Mouse (Mus musculus) mature B cell (primary cell): Measurements from ENCODE around the gene Smn1.
"Not testable (repeated sequence)": the region's sequence is repeated elsewhere in the genome, so short reads cannot be mapped to it uniquely, and the experiment has no call there.

Experiments used
- in situ Hi-C: fragments of 300-500 bp; cut with MboI; formaldehyde crosslinking; loops from 2 replicates; pipeline ENCODE4 v1.14.3; 2019

Gene Smn1

DNA sequence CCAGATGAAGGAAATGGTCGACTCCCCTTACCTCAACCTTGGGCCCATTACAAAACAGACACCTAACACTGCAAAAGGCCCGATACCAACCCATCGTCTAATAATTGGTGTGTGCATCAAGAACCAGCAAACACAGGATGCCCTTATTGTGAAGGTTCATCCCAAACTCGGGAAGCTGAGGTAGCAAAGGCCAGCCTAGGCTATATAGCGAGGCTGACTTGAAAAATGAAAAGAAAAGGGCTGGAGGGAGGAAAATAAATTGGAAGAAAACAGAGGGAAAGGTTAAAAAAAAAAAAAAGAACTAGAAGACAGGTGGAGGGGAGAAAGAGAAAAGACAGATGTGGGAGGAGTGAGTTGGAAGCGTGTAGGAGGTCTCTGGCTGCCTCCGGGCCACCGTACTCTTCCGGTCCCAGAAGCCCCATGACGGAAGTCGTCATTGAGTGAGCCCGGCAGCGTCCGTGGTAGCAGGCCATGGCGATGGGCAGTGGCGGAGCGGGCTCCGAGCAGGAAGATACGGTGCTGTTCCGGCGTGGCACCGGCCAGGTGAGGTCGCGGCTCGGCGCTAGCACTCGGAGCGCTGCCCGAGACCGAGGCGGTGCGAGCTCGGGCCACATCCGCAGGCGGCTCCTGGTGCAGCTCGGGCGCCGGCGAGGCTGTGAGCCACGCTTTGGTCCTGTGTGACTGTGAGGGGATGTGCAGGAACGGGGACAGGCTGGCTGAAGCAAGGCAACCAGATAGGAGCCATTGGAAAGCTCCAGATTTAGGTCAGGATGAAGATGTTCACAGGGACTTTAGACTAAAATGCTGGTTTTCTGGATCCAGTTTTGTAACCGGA, at the start of gene Smn1:
Gene Smn1, plus strand, starts transcription at position 430 of the 835 bp plus-strand sequence.
- in situ Hi-C loops, result no loop called here

DNA sequence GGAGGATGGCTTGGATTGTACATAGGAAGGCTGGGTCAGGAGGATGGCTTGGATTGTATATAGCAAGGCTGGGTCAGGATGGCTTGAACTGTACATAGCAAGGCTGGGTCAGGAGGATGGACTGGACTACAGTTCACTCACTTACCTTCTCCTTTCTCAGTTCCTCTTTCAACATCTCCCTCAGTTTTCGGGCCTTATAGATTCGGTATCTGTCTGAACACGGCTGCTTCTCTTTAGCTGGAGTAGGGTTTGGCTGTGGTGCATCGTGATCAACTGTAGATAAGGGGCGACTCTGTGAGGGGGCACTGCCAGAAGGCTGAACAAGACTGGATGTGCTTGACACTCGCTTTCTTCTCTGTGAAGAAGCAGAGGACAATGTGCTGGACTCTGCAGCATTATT, 25.8 kb upstream of the Smn1 start:
- in situ Hi-C loops, result no loop called here

DNA sequence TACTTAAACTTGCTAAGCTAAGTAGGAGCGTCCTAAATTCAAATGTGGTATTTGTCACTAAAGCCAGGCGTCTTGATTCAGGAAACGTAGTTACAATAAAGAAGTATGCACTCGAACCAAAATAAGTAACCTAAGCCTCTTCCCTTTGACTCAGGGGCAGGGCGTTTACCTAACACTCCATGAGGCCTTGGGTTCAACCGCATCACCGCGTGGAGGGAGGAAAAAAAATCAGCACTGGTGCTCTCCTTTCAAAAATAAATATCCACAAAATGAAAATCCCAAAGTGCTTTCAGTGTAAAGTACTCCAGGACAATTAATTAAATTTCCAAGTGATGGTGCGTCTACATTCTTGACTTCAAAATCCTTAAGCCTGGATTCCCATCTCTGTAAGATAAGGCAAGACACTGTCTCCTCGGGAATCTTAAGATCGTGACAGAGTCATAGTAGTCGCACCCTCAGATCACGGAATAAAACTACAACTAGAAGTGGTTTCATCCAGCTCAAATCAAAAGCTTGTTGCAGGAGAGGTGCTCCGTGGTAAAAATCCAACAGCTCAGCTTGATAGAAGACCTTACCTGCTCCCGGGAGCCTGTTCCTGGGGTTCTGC, 21.5 kb upstream of the Smn1 start:
- in situ Hi-C loops, result no loop called here

DNA sequence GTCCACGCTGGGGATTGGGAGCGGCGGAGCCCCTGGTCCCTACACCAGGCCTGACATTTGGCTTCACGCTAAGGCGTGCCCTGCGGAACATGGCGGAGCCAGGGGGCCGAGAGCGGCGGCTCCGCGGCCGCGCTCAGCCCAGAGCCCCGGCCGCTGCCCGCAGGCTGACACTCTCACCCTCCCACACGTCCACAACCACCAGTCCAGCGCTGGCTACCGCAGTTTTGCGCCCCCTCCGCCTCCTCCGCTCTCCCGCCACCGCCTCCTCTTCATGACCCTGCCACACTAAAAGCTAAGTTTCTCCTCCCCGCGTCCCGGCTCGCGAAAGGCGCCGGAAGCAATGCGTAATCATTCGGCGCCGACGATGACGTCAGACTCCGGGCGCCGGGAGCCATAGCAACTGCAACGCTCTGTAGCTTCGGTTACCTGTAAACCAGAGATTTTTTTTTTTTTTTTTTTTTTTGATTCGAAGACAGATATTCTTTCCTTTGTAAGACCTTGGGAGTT, 20.9 kb upstream of the Smn1 start, which contains the start of gene Bdp1:
Gene Bdp1, minus strand, starts transcription at position 323 of the 507 bp plus-strand sequence.
- in situ Hi-C loops, result no loop called here

DNA sequence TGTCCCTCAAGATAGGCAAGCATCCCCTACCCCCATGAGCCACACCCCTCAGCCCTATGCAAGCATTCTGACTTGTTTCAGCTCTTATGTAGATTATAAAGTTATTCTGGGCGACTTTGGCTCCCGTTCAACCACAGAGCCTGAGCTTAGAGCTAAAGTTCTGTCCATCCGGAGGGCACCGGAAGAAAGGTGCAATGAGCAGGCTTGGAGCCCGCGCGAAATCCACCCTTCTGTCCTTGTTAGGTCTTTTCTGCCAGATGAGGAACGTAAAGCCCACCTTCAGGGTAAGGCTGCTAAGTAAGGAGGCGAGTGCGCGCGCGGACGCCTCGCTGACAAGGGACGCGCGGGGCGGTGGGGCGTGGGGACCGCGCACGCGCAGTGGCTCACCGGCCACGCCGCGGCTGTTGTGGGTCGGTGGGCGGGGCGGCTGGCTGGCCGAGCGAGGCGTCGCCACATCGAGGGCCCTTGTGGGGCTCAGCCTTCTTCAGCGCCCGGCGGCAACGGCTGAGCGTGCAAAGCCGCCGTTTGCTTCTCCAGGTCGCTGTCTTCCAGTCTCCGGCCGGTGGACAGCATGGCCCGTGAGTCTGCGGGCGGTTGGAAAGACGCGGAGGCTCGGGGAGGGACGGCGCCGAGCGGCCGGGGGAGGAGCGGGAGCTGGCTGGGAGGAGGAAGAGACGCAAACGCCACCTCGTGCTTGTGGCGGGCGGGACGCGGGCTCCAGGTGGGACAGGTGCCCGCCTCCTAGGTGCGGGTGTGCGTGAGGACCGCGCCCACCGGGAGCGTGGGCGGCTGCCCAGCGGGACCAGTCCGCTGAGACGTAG, 16.8 kb upstream of the Smn1 start, which contains the start of gene Serf1:
Gene Serf1, plus strand, starts transcription at position 361 of the 821 bp plus-strand sequence.
- in situ Hi-C loops, result no loop called here

DNA sequence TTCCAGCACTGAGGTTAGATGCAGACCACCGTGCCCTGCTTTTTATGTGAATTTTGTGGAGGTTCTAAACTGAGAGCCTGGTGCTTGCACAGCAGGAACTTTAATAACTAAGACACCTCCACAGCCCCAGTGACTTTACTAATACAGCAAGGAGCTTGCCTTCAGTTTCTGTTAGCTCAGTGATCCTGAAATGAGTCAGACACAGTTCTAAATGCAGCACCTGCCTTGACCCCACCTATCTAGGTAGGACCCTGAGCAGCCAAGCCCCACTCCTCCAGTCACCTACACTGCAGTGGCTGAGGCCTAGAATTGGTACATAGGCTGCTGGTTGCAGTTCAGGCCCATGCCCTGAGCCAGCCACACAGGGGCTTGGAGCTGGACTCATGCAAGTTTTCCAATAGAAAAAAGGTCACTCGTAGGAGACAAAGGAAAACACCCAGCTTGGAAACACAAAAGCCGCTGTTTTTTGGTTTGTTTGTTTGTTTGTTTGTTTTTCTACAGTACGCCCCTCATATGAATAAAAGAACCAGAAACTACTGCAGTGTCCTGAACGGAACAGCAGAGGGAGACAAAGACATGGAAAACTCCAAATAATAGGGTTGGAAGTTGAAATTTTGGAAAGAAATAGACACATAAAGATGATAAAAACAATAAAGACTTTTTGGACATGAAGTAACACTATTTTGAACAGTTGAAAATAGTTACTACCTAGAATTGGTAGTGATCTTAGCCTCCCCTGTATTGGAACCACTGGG, 12.3 kb upstream of the Smn1 start:
- in situ Hi-C loops, result no loop called here

DNA sequence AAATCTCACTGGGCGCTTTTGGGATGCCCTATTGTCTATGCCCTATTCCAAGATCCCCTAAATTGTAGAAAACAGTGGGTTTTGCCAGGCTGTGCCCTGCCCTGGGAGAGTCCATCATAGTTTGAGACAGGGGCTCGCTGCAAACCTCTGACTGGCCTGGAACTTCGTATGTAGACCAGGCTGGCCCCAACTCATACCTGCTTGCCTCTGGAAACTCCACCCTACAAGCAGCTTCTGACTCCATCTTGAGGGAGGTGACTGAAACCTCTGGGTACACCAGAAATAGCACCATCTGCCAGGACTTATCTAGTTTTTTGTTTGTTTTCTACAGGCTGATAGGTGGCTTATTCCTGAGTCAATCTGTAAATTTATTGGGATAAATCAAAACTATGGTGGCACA, 682 bp upstream of the Smn1 start:
- in situ Hi-C loops, result no loop called here

DNA sequence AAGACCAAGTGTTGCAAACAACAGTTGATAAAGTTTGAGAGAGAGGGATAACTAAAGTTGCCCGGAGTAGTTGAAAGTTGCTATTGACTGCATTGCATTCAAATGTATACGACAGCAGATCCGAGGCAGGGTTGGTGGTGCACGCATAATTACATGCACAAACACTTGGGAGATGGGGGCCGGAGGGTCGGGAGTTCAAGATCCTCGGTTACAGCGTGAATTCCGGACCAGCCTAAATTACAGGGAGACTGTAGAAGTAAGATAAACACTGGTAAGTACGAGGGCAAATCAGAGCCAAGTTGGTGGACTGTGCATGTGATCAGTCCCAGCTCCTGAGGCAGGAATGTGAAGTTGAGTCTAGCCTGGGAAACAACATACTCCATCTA, 599 bp downstream of the Smn1 start:
- in situ Hi-C loops, result no loop called here

DNA sequence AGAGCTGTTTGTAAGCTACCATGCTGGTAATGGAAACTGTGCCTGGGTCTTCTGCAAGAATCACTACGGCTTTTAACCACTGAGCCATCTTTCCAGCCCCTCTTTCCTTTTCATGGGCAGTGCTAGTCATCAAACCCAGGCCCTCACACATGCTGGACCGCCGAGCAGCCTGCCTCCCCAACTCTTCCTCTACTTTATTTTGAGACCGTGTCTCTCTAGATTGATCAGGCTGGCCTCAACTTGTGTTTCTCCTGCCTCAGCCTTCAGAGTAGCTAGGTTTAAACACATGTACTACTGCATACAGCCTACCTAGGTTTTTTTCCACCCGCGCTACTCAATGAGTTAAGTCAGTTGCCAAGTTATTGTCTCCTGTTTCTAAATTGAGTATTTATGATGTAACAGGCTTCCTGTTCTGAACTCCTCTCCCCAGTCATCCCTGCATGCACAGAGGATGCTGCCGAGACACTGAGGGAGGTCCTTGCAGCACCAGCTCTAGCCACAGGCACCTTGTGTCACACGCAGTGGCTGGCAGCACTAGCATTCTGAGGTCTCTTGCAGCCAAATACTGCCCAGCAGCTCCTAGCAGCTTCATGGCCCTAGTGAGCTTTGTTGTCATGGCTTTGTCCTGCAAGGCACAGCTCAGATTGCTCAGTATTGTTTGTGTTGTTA, 17.1 kb downstream of the Smn1 start:
- in situ Hi-C loops, result no loop called here

DNA sequence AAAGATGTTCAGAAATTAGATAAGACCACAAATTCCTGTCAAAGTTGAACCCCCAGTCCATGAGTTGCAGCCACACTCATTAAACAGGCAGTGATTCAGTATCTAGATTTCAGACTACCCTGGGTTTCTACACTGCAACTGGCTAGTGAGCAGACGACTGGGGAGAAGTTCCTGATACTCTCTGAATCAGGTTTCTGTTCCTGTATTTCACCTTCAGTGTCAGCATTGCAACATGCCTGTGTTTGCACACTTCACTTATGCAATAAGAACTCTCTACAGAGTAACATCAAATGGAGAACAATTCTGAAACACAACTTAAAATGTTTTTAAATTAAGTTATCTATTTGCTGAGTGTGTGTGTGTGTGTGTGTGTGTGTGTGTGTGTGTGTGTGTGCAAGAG, 28.0 kb downstream of the Smn1 start:
- in situ Hi-C loops, result no loop called here

DNA sequence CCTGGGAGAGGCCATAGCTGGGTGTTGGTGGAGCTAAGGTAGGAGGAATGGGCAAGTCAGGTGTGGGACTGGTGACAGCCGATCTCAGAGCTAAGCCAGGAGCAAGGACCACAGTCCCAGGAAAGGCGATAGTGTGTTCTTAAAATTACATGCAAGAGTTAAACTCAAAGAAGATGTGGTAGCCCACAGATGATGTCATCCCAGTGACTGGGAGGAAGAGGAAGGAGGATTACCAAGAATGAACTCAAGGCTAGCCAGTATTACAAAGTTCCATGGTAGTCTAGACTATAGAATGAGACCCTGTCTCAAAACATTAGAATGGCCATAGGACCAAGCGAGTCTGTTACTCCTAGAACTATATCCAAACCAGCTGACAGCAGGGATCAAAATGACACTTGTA, 32.0 kb downstream of the Smn1 start:
- in situ Hi-C loops, result no loop called here

DNA sequence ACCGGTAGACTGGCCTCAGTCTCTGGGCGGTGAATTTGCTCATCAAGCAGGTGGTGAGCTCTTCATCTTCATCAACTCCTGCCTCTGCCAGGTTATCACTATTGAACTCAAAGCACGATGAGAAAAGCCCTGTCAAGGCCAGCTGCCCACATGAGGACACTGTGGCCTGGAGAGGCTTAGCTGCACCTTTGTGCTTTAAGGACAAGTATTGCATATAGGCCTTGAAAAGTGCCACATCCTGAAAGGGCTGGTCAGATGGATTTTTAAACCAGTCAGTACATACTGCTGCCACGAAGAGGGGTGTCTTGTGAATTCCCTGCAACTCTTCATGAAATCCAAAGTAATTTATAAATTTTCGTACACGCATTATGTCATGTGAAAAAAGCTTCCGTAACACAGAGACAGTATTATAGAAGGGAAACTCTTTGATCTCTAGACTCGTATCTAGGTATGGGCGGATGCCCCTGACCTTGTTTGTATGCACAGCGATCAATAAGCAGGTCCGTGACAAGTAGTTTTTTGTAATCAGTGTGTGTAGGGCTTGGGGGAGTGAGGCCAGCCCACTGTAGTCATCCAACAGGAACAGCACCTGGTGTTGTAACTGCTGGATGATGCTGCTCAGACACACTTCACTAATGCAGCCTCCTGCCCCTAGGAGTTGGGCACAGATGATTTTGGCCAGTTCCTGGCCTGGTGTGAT, 36.7 kb downstream of the Smn1 start:
- in situ Hi-C loops, result not testable (repeated sequence)

DNA sequence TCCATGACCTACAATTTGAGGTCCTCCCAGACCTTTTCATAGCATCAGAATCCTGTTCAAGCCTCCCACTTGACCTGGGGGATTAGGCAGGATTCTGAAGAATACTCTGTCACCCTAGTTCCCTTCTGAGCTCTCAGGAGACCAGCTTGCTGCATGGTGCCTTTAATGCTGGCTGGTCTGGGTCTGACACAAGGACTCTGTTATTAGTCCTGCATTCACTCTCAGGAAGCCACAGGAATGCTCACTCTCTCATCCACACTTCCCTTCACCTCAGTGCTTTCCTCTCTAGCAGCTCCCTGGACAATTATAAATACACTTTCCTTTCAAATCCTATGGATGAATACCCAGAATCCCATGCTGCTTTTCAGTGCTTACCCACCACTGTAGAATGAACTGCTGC, 37.8 kb downstream of the Smn1 start:
- in situ Hi-C loops, result not testable (repeated sequence)

DNA sequence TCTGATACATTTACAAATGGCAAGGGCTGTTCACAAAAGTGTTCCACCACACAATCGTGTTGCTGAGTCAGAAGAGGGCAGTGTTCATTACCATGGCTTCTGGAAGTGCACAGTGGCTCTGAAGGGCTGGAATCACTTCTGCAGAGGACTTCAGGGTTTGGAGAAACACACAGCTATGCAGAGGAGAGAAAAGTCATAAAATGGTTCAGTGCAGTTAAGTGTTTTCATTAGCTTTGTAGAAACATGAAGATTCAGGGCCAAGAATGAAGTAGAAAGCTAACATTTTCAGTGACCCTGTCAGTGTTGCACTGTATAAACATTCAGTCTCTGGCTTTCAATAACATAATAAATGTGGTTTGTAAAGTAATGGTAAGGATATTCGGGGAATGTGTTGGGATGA, 41.7 kb downstream of the Smn1 start:
- in situ Hi-C loops, result not testable (repeated sequence)

DNA sequence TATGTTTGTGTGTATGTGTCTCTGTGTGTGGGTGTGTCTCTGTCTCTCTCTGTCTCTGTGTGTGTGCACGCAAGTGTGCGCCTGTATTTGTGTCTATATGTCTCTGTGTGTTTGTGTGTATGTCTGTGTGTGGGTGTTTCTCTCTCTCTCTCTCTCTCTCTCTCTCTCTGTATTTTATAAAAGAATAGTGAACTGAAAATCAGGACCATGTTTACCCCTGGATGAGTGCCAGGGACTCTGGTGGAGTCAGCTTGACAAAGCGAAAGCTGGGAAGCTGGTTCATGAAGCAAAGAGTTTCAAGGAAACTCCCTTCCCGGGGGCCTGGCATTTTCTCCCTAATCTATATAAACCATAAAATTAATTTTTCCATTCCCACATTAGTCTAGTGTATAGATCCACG, 49.7 kb downstream of the Smn1 start:
- in situ Hi-C loops, result not testable (repeated sequence)

DNA sequence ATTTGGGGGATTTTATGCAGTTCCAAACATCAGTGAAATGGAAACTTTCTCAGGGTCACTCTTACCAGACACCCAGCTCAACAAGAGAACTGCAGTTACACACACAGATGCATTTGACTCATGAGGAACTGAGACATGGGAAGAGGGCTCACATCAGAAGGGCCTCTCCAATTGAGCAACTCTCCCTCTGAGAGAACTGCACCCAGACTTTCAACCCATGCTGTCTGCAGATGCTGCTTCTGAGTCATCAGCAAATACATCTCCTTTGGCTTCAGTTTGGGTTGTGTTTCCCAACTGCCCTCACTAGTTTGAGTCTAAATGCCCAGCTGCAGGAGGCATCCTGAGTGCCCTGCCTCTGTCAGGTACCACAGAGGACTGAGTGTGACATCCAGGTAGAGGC, 58.5 kb downstream of the Smn1 start:
- in situ Hi-C loops, result not testable (repeated sequence)
